Comparison of ENCODE assay signal across 10 mouse cellular contexts in genomic region chr2:105252824-105253223, GRCm38 (mm10). TPM values are rescaled to one million over a fixed set of nuclear protein-coding genes. Genes with fewer than 3 reads are reported as not detected.
A peak's percentile ranks its signal among the peaks of the same experiment; 100 is the strongest.
DNase-seq lines count a peak whose midpoint lies in the region; ATAC-seq lines count a peak whose summit lies in the region.
"Had no signal": no experiment of that assay in that cellular context is flagged by ENCODE, and none has a peak within 500 bp of the region (broad histone marks: within the 10 kb centered on the region; RNA-seq: fewer than 3 reads in every experiment).

No protein-coding gene starts in this region.

- no peaks in the 10 kb centered on the region for H3K27me3 ChIP-seq in midbrain, embryonic 11.5 days (ENCODE audit: control insufficient read depth, insufficient read depth, low read length)
- no peaks in the 10 kb centered on the region for H3K27me3 ChIP-seq in midbrain, embryonic 10.5 days (ENCODE audit: low read depth, poor library complexity, severe bottlenecking)
- H3K27me3 ChIP-seq in intestine, embryonic 16.5 days (replicated peaks; ENCODE audit: control insufficient read depth, insufficient read depth, low read length) = no peaks in the 10 kb centered on the region
- no peaks in the 10 kb centered on the region for H3K27me3 ChIP-seq in stomach, embryonic 15.5 days (replicated peaks)

- 67% methylated on average over 7 of the region's 7 CpGs for WGBS in midbrain, embryonic 11.5 days
- WGBS in midbrain, embryonic 10.5 days = 66% methylated on average over 7 of the region's 7 CpGs
- WGBS in intestine, embryonic 16.5 days = 52% methylated on average over 7 of the region's 7 CpGs
- WGBS in stomach, embryonic 15.5 days = 58% methylated on average over 7 of the region's 7 CpGs

- no peaks in the 10 kb centered on the region for H3K4me1 ChIP-seq in midbrain, embryonic 11.5 days (ENCODE audit: control insufficient read depth, insufficient read depth, low read length)
- H3K4me1 ChIP-seq in midbrain, embryonic 10.5 days = no peaks in the 10 kb centered on the region
- H3K4me1 ChIP-seq in intestine, embryonic 16.5 days (ENCODE audit: control insufficient read depth, insufficient read depth, low read length) = no peaks in the 10 kb centered on the region
- no peaks in the 10 kb centered on the region for H3K4me1 ChIP-seq in stomach, embryonic 15.5 days

- H3K9me3 ChIP-seq in midbrain, embryonic 11.5 days (ENCODE audit: control insufficient read depth, low read length) = no peaks in the 10 kb centered on the region
- no peaks in the 10 kb centered on the region for H3K9me3 ChIP-seq in midbrain, embryonic 10.5 days (replicated peaks)
- H3K9me3 ChIP-seq in intestine, embryonic 16.5 days (ENCODE audit: control insufficient read depth, low read length) = peaks cover 3% of the 10 kb centered on the region; the same call in 1 of the 2 replicates
- no peaks in the 10 kb centered on the region for H3K9me3 ChIP-seq in stomach, embryonic 15.5 days

- H3K27ac ChIP-seq in midbrain, embryonic 11.5 days (ENCODE audit: low read depth, low read length) = no peak overlapping the region
- H3K27ac ChIP-seq in midbrain, embryonic 10.5 days (replicated peaks) = no peak overlapping the region
- no peak overlapping the region for H3K27ac ChIP-seq in intestine, embryonic 16.5 days (ENCODE audit: low read length)
- H3K27ac ChIP-seq in stomach, embryonic 15.5 days = no peak overlapping the region

- no peak overlapping the region for H3K4me2 ChIP-seq in midbrain, embryonic 11.5 days
- H3K4me2 ChIP-seq in intestine, embryonic 16.5 days (ENCODE audit: low read depth, low read length) = no peak overlapping the region
- no peak overlapping the region for H3K4me2 ChIP-seq in stomach, embryonic 15.5 days

- H3K9ac ChIP-seq in midbrain, embryonic 11.5 days (ENCODE audit: low read length) = no peak overlapping the region
- H3K9ac ChIP-seq in intestine, embryonic 16.5 days (ENCODE audit: low read depth, low read length) = no peak overlapping the region
- no peak overlapping the region for H3K9ac ChIP-seq in stomach, embryonic 15.5 days

- peak; percentile 74; the same call in 1 of the 2 replicates for ATAC-seq in frontal cortex, adult (ENCODE audit: low TSS enrichment)
- ATAC-seq in midbrain, embryonic 11.5 days (ENCODE audit: low FRiP score) = peak; percentile 82; the same call in 1 of the 2 replicates
- ATAC-seq in intestine, embryonic 16.5 days = peak; percentile 64; the same call in 1 of the 2 replicates
- peak; percentile 79; the same call in 1 of the 2 replicates for ATAC-seq in stomach, embryonic 15.5 days (ENCODE audit: insufficient read depth, low FRiP score, low read depth)

- no peak for DNase-seq in frontal cortex, postnatal 14 days (ENCODE audit: low spot score in 2 of 2)
- peak; percentile 91 for DNase-seq in midbrain, embryonic 11.5 days (ENCODE audit: low spot score, missing footprints)
- DNase-seq in midbrain, embryonic 10.5 days (ENCODE audit: low spot score) = no peak
- no peak for DNase-seq in right cerebral cortex, adult 2 months (ENCODE audit: low spot score in 2 of 2)
- DNase-seq in layer of hippocampus, adult 9-10 months (ENCODE audit: low spot score) = no peak
- DNase-seq: layer of hippocampus, postnatal 36 days had no signal

- H3K36me3 ChIP-seq in midbrain, embryonic 11.5 days (ENCODE audit: control insufficient read depth, insufficient read depth, low read length) = no peaks in the 10 kb centered on the region
- H3K36me3 ChIP-seq in midbrain, embryonic 10.5 days = no peaks in the 10 kb centered on the region
- no peaks in the 10 kb centered on the region for H3K36me3 ChIP-seq in intestine, embryonic 16.5 days (ENCODE audit: control insufficient read depth, insufficient read depth, low read length)
- H3K36me3 ChIP-seq in stomach, embryonic 15.5 days = no peaks in the 10 kb centered on the region

- H3K4me3 ChIP-seq in midbrain, embryonic 11.5 days (ENCODE audit: low read depth, low read length) = no peak overlapping the region
- no peak overlapping the region for H3K4me3 ChIP-seq in midbrain, embryonic 10.5 days
- H3K4me3 ChIP-seq in intestine, embryonic 16.5 days (ENCODE audit: low read length) = no peak overlapping the region
- H3K4me3 ChIP-seq in stomach, embryonic 15.5 days (replicated peaks) = no peak overlapping the region

RNA-seq across cellular contexts. Expression of gene Them7, which starts 28.7 kb away (rescaled TPM):
- 0.16 and 0.17 TPM in 2 replicates for polyA plus RNA-seq in midbrain, embryonic 11.5 days (2014; fragmentation: Nextera tagmentation; extraction: Ambion mirVana)
- polyA plus RNA-seq in midbrain, embryonic 10.5 days (2016; fragmentation: Nextera tagmentation; extraction: Ambion mirVana) = 0.10 and 0.46 TPM in 2 replicates
- 1.4 and 1.8 TPM in 2 replicates for polyA plus RNA-seq in intestine, embryonic 16.5 days (2015; fragmentation: Nextera tagmentation; extraction: Ambion mirVana)
- polyA plus RNA-seq in stomach, embryonic 15.5 days (2015; fragmentation: Nextera tagmentation; extraction: Ambion mirVana) = 0.63 and 0.90 TPM in 2 replicates
- polyA plus RNA-seq: frontal cortex, adult 2 months had no signal
